Mouse (Mus musculus) granulocyte monocyte progenitor cell, adult 5-6 weeks (primary cell): ENCODE data around the gene Smim17. TPM values are rescaled to one million over a fixed set of nuclear protein-coding genes. Genes with fewer than 3 reads are reported as not detected.
"Not testable (repeated sequence)": the region's sequence is repeated elsewhere in the genome, so short reads cannot be mapped to it uniquely, and the experiment has no call there.

Experiments
- ATAC-seq: replicated peaks from 2 replicates; pipeline ENCODE4 v1.8.0; 2016; ENCODE audit warnings: mild to moderate bottlenecking, moderate TSS enrichment, inconsistent platforms; ENCODE audit not compliant: poor library complexity, severe bottlenecking
- total RNA-seq, 2 experiments: library from RNA; stranded (forward) in 1 of 2; stranded (reverse) in 1 of 2; fragments of 200-712, 200-1000 nt in 1 of 2; fragments of >200 nt in 1 of 2; fragmentation: Nextera tagmentation in 1 of 2; gene quantifications; 2 replicates each; pipeline ENCODE4 v1.2.3; 2014 to 2017

Gene Smim17
- total RNA-seq, 2 experiments from 2014 or later = not detected

GRCm38 (mm10) chr7:6414626-6415441 is 16.3 kb downstream of the Smim17 start:
- ATAC-seq = no peak

GRCm38 (mm10) chr7:6415442-6415787 is 16.9 kb downstream of the Smim17 start:
- no peak for ATAC-seq

- ATAC-seq = no peak
Measured at GRCm38 (mm10) chr7:6419894-6420293, 21.4 kb downstream of the Smim17 start.

GRCm38 (mm10) chr7:6429381-6429780 is 30.9 kb downstream of the Smim17 start:
- ATAC-seq = no peak

- ATAC-seq = peak; percentile 86
Measured at GRCm38 (mm10) chr7:6430342-6430741, 31.8 kb downstream of the Smim17 start.

- no peak for ATAC-seq
Measured at GRCm38 (mm10) chr7:6438388-6438787, 39.9 kb downstream of the Smim17 start, which contains the start of gene Olfr1344. Gene Olfr1344, plus strand, starts transcription at chr7:6438688.

GRCm38 (mm10) chr7:6441173-6441572 is 42.7 kb downstream of the Smim17 start:
- no peak for ATAC-seq

- no peak for ATAC-seq
Measured at GRCm38 (mm10) chr7:6447771-6448170, 49.3 kb downstream of the Smim17 start.

- no peak for ATAC-seq
Measured at GRCm38 (mm10) chr7:6455868-6456267, 57.4 kb downstream of the Smim17 start, which contains the start of gene Olfr1336. Gene Olfr1336, plus strand, starts transcription at chr7:6456168.

- no peak for ATAC-seq
Measured at GRCm38 (mm10) chr7:6456399-6456798, 57.9 kb downstream of the Smim17 start.

- ATAC-seq = no peak
Measured at GRCm38 (mm10) chr7:6466951-6467350, 68.4 kb downstream of the Smim17 start, which contains the start of gene Olfr1346. Gene Olfr1346, plus strand, starts transcription at chr7:6467101.

GRCm38 (mm10) chr7:6477633-6478032 is 79.1 kb downstream of the Smim17 start:
- ATAC-seq = not testable (repeated sequence)

Other genes with a start within 250 kb of the Smim17 start
- gene Zfp787, start 242.7 kb upstream of the Smim17 start, total RNA-seq (2014; fragmentation: Nextera tagmentation) = 22.6 and 23.7 TPM in 2 replicates
- gene Zfp787, start 242.7 kb upstream of the Smim17 start, total RNA-seq (2017) = 20.2 and 32.4 TPM in 2 replicates
- gene Zfp444, start 226.5 kb upstream of the Smim17 start, total RNA-seq (2014; fragmentation: Nextera tagmentation) = 11.6 and 14.7 TPM in 2 replicates
- 20.1 and 23.3 TPM in 2 replicates for gene Zfp444, start 226.5 kb upstream of the Smim17 start, total RNA-seq (2017)
- not detected in 2 replicates for gene Galp, start 201.6 kb upstream of the Smim17 start, total RNA-seq (2014; fragmentation: Nextera tagmentation)
- gene Galp, start 201.6 kb upstream of the Smim17 start, total RNA-seq (2017) = not detected in 2 replicates
- gene Zscan5b, start 176.4 kb upstream of the Smim17 start, total RNA-seq (2014; fragmentation: Nextera tagmentation) = not detected in 2 replicates
- not detected in 2 replicates for gene Zscan5b, start 176.4 kb upstream of the Smim17 start, total RNA-seq (2017)
- gene Epp13, start 146.0 kb upstream of the Smim17 start, total RNA-seq (2014; fragmentation: Nextera tagmentation) = not detected in 2 replicates
- gene Epp13, start 146.0 kb upstream of the Smim17 start, total RNA-seq (2017) = not detected in 2 replicates
- gene Zfp667, start 112.1 kb upstream of the Smim17 start, total RNA-seq (2014; fragmentation: Nextera tagmentation) = 3.7 and 3.8 TPM in 2 replicates
- 1.4 and 2.8 TPM in 2 replicates for gene Zfp667, start 112.1 kb upstream of the Smim17 start, total RNA-seq (2017)
- 2.5 and 8.0 TPM in 2 replicates for gene Zfp583, start 67.4 kb upstream of the Smim17 start, total RNA-seq (2014; fragmentation: Nextera tagmentation)
- 1.3 and 2.1 TPM in 2 replicates for gene Zfp583, start 67.4 kb upstream of the Smim17 start, total RNA-seq (2017)
- gene Gm3854, start 55.0 kb upstream of the Smim17 start, total RNA-seq (2014; fragmentation: Nextera tagmentation) = 0.96 and 1.8 TPM in 2 replicates
- 0.31 TPM in 1 of 2 replicates, not detected in the other for gene Gm3854, start 55.0 kb upstream of the Smim17 start, total RNA-seq (2017)
- 1.8 and 2.9 TPM in 2 replicates for gene Zfp78, start 35.4 kb upstream of the Smim17 start, total RNA-seq (2014; fragmentation: Nextera tagmentation)
- 0.88 and 2.6 TPM in 2 replicates for gene Zfp78, start 35.4 kb upstream of the Smim17 start, total RNA-seq (2017)
- 1.9 and 2.0 TPM in 2 replicates for gene Zfp28, start 15.4 kb upstream of the Smim17 start, total RNA-seq (2014; fragmentation: Nextera tagmentation)
- 1.0 and 2.0 TPM in 2 replicates for gene Zfp28, start 15.4 kb upstream of the Smim17 start, total RNA-seq (2017)
- not detected in 2 replicates for gene Gm20715, start 11.6 kb downstream of the Smim17 start, total RNA-seq (2014; fragmentation: Nextera tagmentation)
- gene Gm20715, start 11.6 kb downstream of the Smim17 start, total RNA-seq (2017) = 0.15 TPM in 1 of 2 replicates, not detected in the other
- gene Olfr1344, start 40.0 kb downstream of the Smim17 start, total RNA-seq (2014; fragmentation: Nextera tagmentation) = not detected in 2 replicates
- not detected in 2 replicates for gene Olfr1344, start 40.0 kb downstream of the Smim17 start, total RNA-seq (2017)
- not detected in 2 replicates for gene Olfr1336, start 57.5 kb downstream of the Smim17 start, total RNA-seq (2014; fragmentation: Nextera tagmentation)
- gene Olfr1336, start 57.5 kb downstream of the Smim17 start, total RNA-seq (2017) = not detected in 2 replicates
- gene Olfr1346, start 68.4 kb downstream of the Smim17 start, total RNA-seq (2014; fragmentation: Nextera tagmentation) = not detected in 2 replicates
- not detected in 2 replicates for gene Olfr1346, start 68.4 kb downstream of the Smim17 start, total RNA-seq (2017)
- not detected in 2 replicates for gene Olfr5, start 88.2 kb downstream of the Smim17 start, total RNA-seq (2014; fragmentation: Nextera tagmentation)
- gene Olfr5, start 88.2 kb downstream of the Smim17 start, total RNA-seq (2017) = 0.04 TPM in 1 of 2 replicates, not detected in the other
- gene Olfr1347, start 101.0 kb downstream of the Smim17 start, total RNA-seq (2014; fragmentation: Nextera tagmentation) = not detected in 2 replicates
- gene Olfr1347, start 101.0 kb downstream of the Smim17 start, total RNA-seq (2017) = not detected in 2 replicates
- not detected in 2 replicates for gene Olfr1348, start 110.0 kb downstream of the Smim17 start, total RNA-seq (2014; fragmentation: Nextera tagmentation)
- not detected in 2 replicates for gene Olfr1348, start 110.0 kb downstream of the Smim17 start, total RNA-seq (2017)
- gene Olfr1349, start 124.2 kb downstream of the Smim17 start, total RNA-seq (2014; fragmentation: Nextera tagmentation) = not detected in 2 replicates
- gene Olfr1349, start 124.2 kb downstream of the Smim17 start, total RNA-seq (2017) = not detected in 2 replicates
- not detected in 2 replicates for gene Olfr1350, start 166.1 kb downstream of the Smim17 start, total RNA-seq (2014; fragmentation: Nextera tagmentation)
- gene Olfr1350, start 166.1 kb downstream of the Smim17 start, total RNA-seq (2017) = not detected in 2 replicates